Mouse (Mus musculus) ES-E14 (cell line): ENCODE results near the gene Gm13697. TPM values are rescaled to one million over a fixed set of nuclear protein-coding genes. Genes with fewer than 3 reads are reported as not detected.
"Not testable (repeated sequence)": the region's sequence is repeated elsewhere in the genome, so short reads cannot be mapped to it uniquely, and the experiment has no call there.

Experiments used
- DNase-seq: peaks from one replicate; pipeline ENCODE4 v3.0.0-alpha.2; 2013; ENCODE audit warnings: low read depth, low spot score
- H3K27ac ChIP-seq: 2 replicates; pipeline ENCODE4 v1.5.1; 2012; ENCODE audit warnings: low read depth, mild to moderate bottlenecking, low read length, moderate library complexity, mixed read lengths; ENCODE audit not compliant: poor library complexity, insufficient read depth, severe bottlenecking
- H3K36me3 ChIP-seq: 2 replicates; pipeline ENCODE4 v1.6.1; 2012; ENCODE audit warnings: mild to moderate bottlenecking, low read length, moderate library complexity, mixed read lengths; ENCODE audit not compliant: control insufficient read depth, poor library complexity, insufficient read depth, severe bottlenecking
- H3K4me1 ChIP-seq, 2 experiments: fragments of 150-350 bp in 1 of 2; sonication (generic) in 1 of 2; 2 replicates each; pipeline ENCODE4 v1.6.1; 2012; ENCODE audit warnings: low read length in 2 of 2, mild to moderate bottlenecking in 1 of 2, mixed read lengths in 1 of 2; ENCODE audit not compliant: control insufficient read depth in 2 of 2, insufficient read depth in 2 of 2, poor library complexity in 1 of 2
- H3K4me3 ChIP-seq, 2 experiments: fragments of 150-350 bp in 1 of 2; sonication (generic) in 1 of 2; 2 replicates each; pipeline ENCODE4 v1.5.1; 2012; ENCODE audit warnings: low read length in 2 of 2, low read depth in 1 of 2, mild to moderate bottlenecking in 1 of 2, mixed read lengths in 1 of 2; ENCODE audit not compliant: insufficient read depth in 1 of 2, poor library complexity in 1 of 2, severe bottlenecking in 1 of 2
- H3K9ac ChIP-seq: 2 replicates; pipeline ENCODE4 v1.6.1; 2012; ENCODE audit warnings: low read depth, mild to moderate bottlenecking, low read length, mixed read lengths; ENCODE audit not compliant: poor library complexity, insufficient read depth, severe bottlenecking
- H3K9me3 ChIP-seq: fragments of 150-350 bp; sonication (generic); 2 replicates; pipeline ENCODE4 v1.6.1; 2012; ENCODE audit warnings: low read depth, mild to moderate bottlenecking, low read length; ENCODE audit not compliant: control insufficient read depth, insufficient read depth
- CHD2 ChIP-seq: IDR thresholded peaks from 2 replicates; pipeline ENCODE4 v1.6.1; 2014; ENCODE audit warnings: mild to moderate bottlenecking, low read depth, low read length, inconsistent platforms
- HCFC1 ChIP-seq: IDR thresholded peaks from 2 replicates; pipeline ENCODE4 v1.6.1; 2012; ENCODE audit warnings: low read length, inconsistent platforms, borderline replicate concordance; ENCODE audit not compliant: insufficient read depth
- MAFK ChIP-seq: IDR thresholded peaks from 2 replicates; pipeline ENCODE4 v1.6.1; 2014; ENCODE audit warnings: mild to moderate bottlenecking, low read depth, low read length, inconsistent platforms; ENCODE audit not compliant: insufficient read depth
- ZC3H11A ChIP-seq: IDR thresholded peaks from 2 replicates; pipeline ENCODE4 v1.6.1; 2012; ENCODE audit warnings: low read depth, mild to moderate bottlenecking, inconsistent platforms, low read length, borderline replicate concordance
- ZNF384 ChIP-seq: IDR thresholded peaks from 2 replicates; pipeline ENCODE4 v1.6.1; 2012; ENCODE audit warnings: low read depth, low read length, inconsistent platforms
- in situ Hi-C, 2 experiments: fragments of 600-800 bp; cut with MboI; formaldehyde crosslinking; loops; one replicate each; pipeline ENCODE4 v1.15.1; 2025; ENCODE audit warnings: low sequenced_read_pairs in 2 of 2, inconsistent platforms in 1 of 2; ENCODE audit not compliant: unreplicated experiment in 2 of 2
- total RNA-seq: library from RNA; depleted of rRNA; stranded (reverse); fragments of 300-350 nt; gene quantifications from 2 replicates; pipeline ENCODE4 v1.2.3, GENCODE M21; 2012; rRNA removed

Gene Gm13697
- total RNA-seq, result 3.7 and 5.8 TPM in 2 replicates

GRCm38 (mm10) chr2:83984443-83984842 is at the start of gene Gm13697:
Gene Gm13697, plus strand, starts transcription at chr2:83984743.
- H3K36me3 ChIP-seq, H3K9ac ChIP-seq, in situ Hi-C loops, H3K4me1 ChIP-seq, H3K4me3 ChIP-seq, DNase-seq, H3K27ac ChIP-seq, H3K9me3 ChIP-seq: not testable (repeated sequence)

DNA sequence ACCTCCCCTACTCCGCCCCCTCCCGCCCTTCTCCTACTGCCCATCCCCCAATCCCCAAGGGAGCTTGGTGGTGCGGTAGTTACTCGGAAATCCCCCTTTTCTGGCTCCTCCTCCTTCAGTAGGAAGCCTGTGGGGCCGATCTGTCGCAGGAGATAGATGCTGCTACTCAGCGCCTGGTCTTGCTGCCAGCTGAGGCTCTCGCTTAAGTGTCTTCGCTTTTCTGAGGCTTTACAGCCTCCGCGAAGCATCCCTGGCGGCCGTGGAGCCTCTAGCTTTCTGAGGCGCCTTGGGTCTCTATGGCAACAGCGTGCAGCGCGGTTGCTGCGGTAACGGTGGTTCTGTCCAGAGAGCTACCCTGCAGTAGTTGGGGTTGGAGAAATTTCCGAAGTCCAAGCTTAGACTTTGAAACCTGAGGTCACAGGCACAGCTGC is 43.6 kb upstream of the Gm13697 start, which contains the start of gene Zswim2:
Gene Zswim2, minus strand, starts transcription at position 298 of the 431 bp plus-strand sequence.
- no peak within 1 kb of the TSS for H3K9ac ChIP-seq
- H3K4me1 ChIP-seq, result no peaks in the 10 kb centered on the region
- no peaks in the 10 kb centered on the region for H3K36me3 ChIP-seq
- TF ChIP-seq ZNF384 (no peak), CHD2 (no peak), ZC3H11A (no peak), MAFK (no peak), HCFC1 (no peak)
- peak; percentile 54 for DNase-seq
- H3K4me3 ChIP-seq, result no peak within 1 kb of the TSS; a peak in 2 of 4 replicates
- no peak within 1 kb of the TSS for H3K27ac ChIP-seq
- no peaks in the 10 kb centered on the region for H3K9me3 ChIP-seq
- in situ Hi-C loops, result no loop called here

DNA sequence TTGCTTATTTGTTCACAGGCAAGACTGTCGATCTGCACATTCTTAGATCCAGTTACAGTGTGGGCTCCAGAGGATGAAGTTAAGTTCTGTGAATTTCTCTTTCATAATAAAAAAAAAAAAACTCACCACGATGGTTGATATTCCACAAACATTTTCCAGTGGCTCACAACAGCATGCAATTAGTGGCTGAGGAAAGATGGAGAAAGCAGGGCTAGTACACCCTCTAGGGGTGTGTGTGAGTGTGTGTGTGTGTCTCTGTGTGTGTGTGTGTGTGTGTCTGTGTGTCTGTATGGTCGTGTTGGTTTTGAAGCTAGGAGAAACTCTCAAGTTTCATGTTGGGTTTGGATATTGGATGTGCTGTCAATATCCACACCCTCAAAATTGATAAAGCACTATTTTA is 43.2 kb upstream of the Gm13697 start:
- no peaks in the 10 kb centered on the region for H3K4me1 ChIP-seq
- TF ChIP-seq ZNF384 (no peak), CHD2 (no peak), HCFC1 (no peak), MAFK (no peak), ZC3H11A (no peak)
- no peaks in the 10 kb centered on the region for H3K36me3 ChIP-seq
- in situ Hi-C loops, result no loop called here
- DNase-seq, result no peak
- H3K9me3 ChIP-seq, result no peaks in the 10 kb centered on the region
- H3K4me3 ChIP-seq, result no peak overlapping the region
- no peak overlapping the region for H3K9ac ChIP-seq
- H3K27ac ChIP-seq, result no peak overlapping the region

GRCm38 (mm10) chr2:83941792-83942191 is 42.8 kb upstream of the Gm13697 start:
- TF ChIP-seq MAFK, result no peak
- no peak for TF ChIP-seq CHD2
- no peak for TF ChIP-seq ZNF384
- no peak for TF ChIP-seq HCFC1
- no peak for TF ChIP-seq ZC3H11A
- no peak for DNase-seq
- Histone ChIP-seq H3K27ac (no peak overlapping the region), H3K4me3 (no peak overlapping the region), H3K9me3 (no peaks in the 10 kb centered on the region), H3K36me3 (no peaks in the 10 kb centered on the region), H3K9ac (no peak overlapping the region), H3K4me1 (no peaks in the 10 kb centered on the region)
- in situ Hi-C loops, result no loop called here

DNA sequence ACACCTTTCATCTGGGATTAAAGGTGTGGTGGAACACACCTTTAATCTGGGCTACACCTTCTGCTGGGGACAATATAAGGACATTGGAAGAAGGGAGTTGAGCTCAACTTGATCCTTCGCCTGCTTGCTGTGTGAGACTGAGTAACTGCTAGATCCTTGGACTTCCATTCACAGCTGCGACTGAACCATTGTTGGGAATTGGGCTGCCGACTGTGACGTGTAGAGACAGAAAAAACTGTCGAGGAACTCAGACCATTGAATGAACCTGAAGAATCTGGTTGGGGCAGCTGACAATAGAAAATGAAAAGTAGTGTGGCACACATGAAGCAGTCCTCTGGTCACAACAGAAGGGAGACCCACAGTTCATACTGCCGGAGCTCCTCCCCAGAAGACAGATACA is 29.1 kb upstream of the Gm13697 start, which contains the start of gene Gm13698:
Gene Gm13698, plus strand, starts transcription at position 301 of the 400 bp plus-strand sequence.
- H3K4me3 ChIP-seq, DNase-seq, H3K4me1 ChIP-seq, H3K9me3 ChIP-seq, in situ Hi-C loops, H3K36me3 ChIP-seq, H3K9ac ChIP-seq, H3K27ac ChIP-seq: not testable (repeated sequence)

GRCm38 (mm10) chr2:83961203-83961602 is 23.3 kb upstream of the Gm13697 start, which contains the start of gene Gm13693:
Gene Gm13693, plus strand, starts transcription at chr2:83961503.
- H3K9me3 ChIP-seq, H3K27ac ChIP-seq, H3K9ac ChIP-seq, H3K4me1 ChIP-seq, H3K4me3 ChIP-seq, in situ Hi-C loops, H3K36me3 ChIP-seq, DNase-seq: not testable (repeated sequence)

- H3K27ac ChIP-seq, H3K36me3 ChIP-seq, H3K9ac ChIP-seq, in situ Hi-C loops, H3K4me3 ChIP-seq, H3K4me1 ChIP-seq, H3K9me3 ChIP-seq, DNase-seq: not testable (repeated sequence)
These were observed 17.5 kb upstream of the Gm13697 start, which contains the start of gene Gm13695 for GRCm38 (mm10) chr2:83967013-83967412. Gene Gm13695, plus strand, starts transcription at chr2:83967313.
